31 mouse cellular contexts compared by ENCODE assay signal in the genomic region with DNA sequence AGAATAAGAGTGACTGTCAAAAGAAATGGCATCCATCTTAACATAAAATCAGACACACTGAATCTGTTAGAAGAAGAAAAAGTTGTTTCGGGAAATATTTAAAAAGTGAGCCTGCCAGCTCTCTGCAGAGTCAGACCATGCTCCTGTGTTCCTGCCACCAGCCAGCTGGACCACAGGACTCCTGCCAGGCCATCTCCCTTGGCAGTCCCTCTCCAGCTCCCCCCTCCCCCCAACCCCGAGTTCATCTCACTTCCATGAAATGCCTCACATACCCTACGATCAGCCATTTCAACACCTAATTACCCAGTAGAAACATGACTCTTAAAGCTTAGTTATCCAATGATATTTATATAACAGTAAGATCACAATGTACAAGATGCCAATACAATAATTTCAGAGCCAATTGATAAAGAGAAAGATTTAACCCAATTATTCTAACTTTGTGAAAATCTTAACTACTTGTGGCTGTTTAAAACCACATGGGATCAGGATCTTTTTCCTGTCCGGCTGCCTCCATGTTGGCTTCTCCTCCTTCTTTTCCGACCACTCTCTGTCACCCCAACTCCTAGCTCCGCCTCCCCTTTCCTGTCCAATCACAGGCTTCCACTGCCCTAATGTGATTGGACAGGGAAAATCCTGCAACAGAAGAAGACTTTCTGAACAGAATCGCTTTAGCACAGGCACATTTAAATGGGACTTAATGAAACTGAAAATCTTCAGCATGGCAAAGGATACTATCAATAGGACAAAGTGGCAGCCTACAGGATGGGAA. TPM values are rescaled to one million over a fixed set of nuclear protein-coding genes. Genes with fewer than 3 reads are reported as not detected.
DNase-seq lines count a peak whose midpoint lies in the region; ATAC-seq lines count a peak whose summit lies in the region.
"Had no signal": no experiment of that assay in that cellular context is flagged by ENCODE, and none has a peak within 500 bp of the region (broad histone marks: within the 10 kb centered on the region; RNA-seq: fewer than 3 reads in every experiment).

No protein-coding gene starts in this region.

- DNase-seq in gastrocnemius, postnatal 14 days: peak; percentile 26
- DNase-seq in gastrocnemius, adult 18-20 months (ENCODE audit: low spot score): no peak
- DNase-seq in left cerebral cortex, postnatal 4 days: peak; percentile 60
- DNase-seq in left cerebral cortex, adult 18-20 months (ENCODE audit: low spot score in 2 of 2): no peak
- peak; percentile 31 to 84 for DNase-seq in lung, postnatal 4 days
- DNase-seq in forebrain, embryonic 10.5 days (ENCODE audit: extremely low spot score, low spot score): no peak
- DNase-seq: adrenal gland, adult 2 months; B cell, adult 2 months; cerebellum, adult 11-12 months; cerebellum, postnatal 25 days; embryo, embryonic 11 days; kidney, adult 2 months; kidney, postnatal 10 days; thymus, adult 18-20 months; thymus, postnatal 36 days had no signal

- H3K4me2 ChIP-seq in lung, embryonic 16.5 days (ENCODE audit: low read depth, low read length): no peak overlapping the region
- H3K4me2 ChIP-seq: embryonic facial prominence, embryonic 13.5 days; hindbrain, embryonic 13.5 days; midbrain, embryonic 12.5 days; neural tube, embryonic 15.5 days had no signal

- 69% methylated on average over 7 of the region's 7 CpGs for WGBS in lung, embryonic 16.5 days
- 88% methylated on average over 7 of the region's 7 CpGs for WGBS in forebrain, embryonic 10.5 days

- intact Hi-C loops in gastrocnemius, postnatal 14 days (cut with DNase I; ENCODE audit: low total_unique reads): no loop called here
- intact Hi-C loops in left cerebral cortex, postnatal 4 days (cut with DNase I): no loop called here

- H3K9ac ChIP-seq in lung, embryonic 16.5 days (ENCODE audit: low read length): no peak overlapping the region
- H3K9ac ChIP-seq: embryonic facial prominence, embryonic 13.5 days; hindbrain, embryonic 13.5 days; midbrain, embryonic 12.5 days; neural tube, embryonic 15.5 days had no signal

- no peak overlapping the region for H3K4me3 ChIP-seq in lung, embryonic 16.5 days (ENCODE audit: low read length)
- no peak overlapping the region for H3K4me3 ChIP-seq in forebrain, embryonic 10.5 days
- H3K4me3 ChIP-seq: embryonic facial prominence, embryonic 13.5 days; erythroblast, embryonic 14.5 days; heart, adult 2 months; hindbrain, embryonic 13.5 days; midbrain, embryonic 12.5 days; neural tube, embryonic 15.5 days had no signal

- H3K27me3 ChIP-seq in lung, embryonic 16.5 days (ENCODE audit: control insufficient read depth, insufficient read depth, low read depth, low read length): no peaks in the 10 kb centered on the region
- H3K27me3 ChIP-seq in forebrain, embryonic 10.5 days (ENCODE audit: poor library complexity, severe bottlenecking): no peaks in the 10 kb centered on the region
- H3K27me3 ChIP-seq: CH12.LX; embryonic facial prominence, embryonic 13.5 days; hindbrain, embryonic 13.5 days; midbrain, embryonic 12.5 days; neural tube, embryonic 15.5 days had no signal

- no peak overlapping the region for H3K27ac ChIP-seq in lung, embryonic 16.5 days (ENCODE audit: low read length)
- H3K27ac ChIP-seq in forebrain, embryonic 10.5 days: no peak overlapping the region
- H3K27ac ChIP-seq: embryonic facial prominence, embryonic 13.5 days; heart, adult 2 months; hindbrain, embryonic 13.5 days; midbrain, embryonic 12.5 days; neural tube, embryonic 15.5 days had no signal

- ATAC-seq in lung, embryonic 16.5 days (ENCODE audit: low read depth): peak; percentile 80
- ATAC-seq: forebrain, embryonic 14.5 days had no signal

- no peaks in the 10 kb centered on the region for H3K36me3 ChIP-seq in lung, embryonic 16.5 days (ENCODE audit: control insufficient read depth, insufficient read depth, low read length)
- no peaks in the 10 kb centered on the region for H3K36me3 ChIP-seq in forebrain, embryonic 10.5 days (replicated peaks)
- H3K36me3 ChIP-seq: embryonic facial prominence, embryonic 13.5 days; G1E; hindbrain, embryonic 13.5 days; midbrain, embryonic 12.5 days; neural tube, embryonic 15.5 days had no signal

- no peaks in the 10 kb centered on the region for H3K9me3 ChIP-seq in lung, embryonic 16.5 days (ENCODE audit: control insufficient read depth, low read length)
- no peaks in the 10 kb centered on the region for H3K9me3 ChIP-seq in forebrain, embryonic 10.5 days
- H3K9me3 ChIP-seq: embryonic facial prominence, embryonic 13.5 days; hindbrain, embryonic 13.5 days; midbrain, embryonic 12.5 days; neural tube, embryonic 15.5 days had no signal

- no peaks in the 10 kb centered on the region for H3K4me1 ChIP-seq in lung, embryonic 16.5 days (replicated peaks; ENCODE audit: control insufficient read depth, insufficient read depth, low read length)
- no peaks in the 10 kb centered on the region for H3K4me1 ChIP-seq in forebrain, embryonic 10.5 days
- H3K4me1 ChIP-seq: embryonic facial prominence, embryonic 13.5 days; hindbrain, embryonic 13.5 days; midbrain, embryonic 12.5 days; neural tube, embryonic 15.5 days had no signal

RNA-seq across cellular contexts. Expression of gene Themis3, which starts 43.7 kb away (rescaled TPM):
- total RNA-seq in gastrocnemius, postnatal 14 days (2021): not detected
- total RNA-seq in gastrocnemius, adult 18-20 months (2021): under 1 TPM; 0.09 to 0.95 TPM
- not detected for total RNA-seq in left cerebral cortex, postnatal 4 days (2021)
- under 1 TPM in 1 of 2 experiments, not detected in 1; 0.12 TPM for total RNA-seq in left cerebral cortex, adult 18-20 months (2021)
- polyA plus RNA-seq in lung, embryonic 16.5 days (2015; fragmentation: Nextera tagmentation; extraction: Ambion mirVana): 0.21 and 0.65 TPM in 2 replicates
- polyA plus RNA-seq in forebrain, embryonic 10.5 days (2016; fragmentation: Nextera tagmentation; extraction: Ambion mirVana): 0.06 and 0.07 TPM in 2 replicates
- total RNA-seq: adrenal gland, adult 2 months; CH12.LX; G1E; heart, adult 2 months; layer of hippocampus, postnatal 10 days; liver, adult 2 months; megakaryocyte, adult 5-6 weeks had no signal
- polyA plus RNA-seq: adrenal gland, adult 2 months; erythroblast, embryonic 14.5 days; forebrain, embryonic 14.5 days; G1E; heart, adult 2 months; heart, postnatal 0 days; hindbrain, embryonic 13.5 days; kidney, adult 2 months; limb, embryonic 11.5 days; liver, adult 2 months; liver, embryonic 16.5 days; midbrain, embryonic 12.5 days; neural tube, embryonic 15.5 days had no signal

Comparison
In these comparisons a context has a peak if more than half of its experiments do, and no peak if none do; other contexts are left out.
1. DNase-seq: peak in gastrocnemius, postnatal 14 days (single experiment), left cerebral cortex, postnatal 4 days (single experiment) and lung, postnatal 4 days (2 of 2); none in gastrocnemius, adult 18-20 months (single experiment), left cerebral cortex, adult 18-20 months (0 of 2) and forebrain, embryonic 10.5 days (single experiment).